In genomic region chr8:92335079-92335478, GRCm38 (mm10) we compare ENCODE assay signal across 20 mouse cellular contexts. TPM values are rescaled to one million over a fixed set of nuclear protein-coding genes. Genes with fewer than 3 reads are reported as not detected.
"Had no signal": no experiment of that assay in that cellular context is flagged by ENCODE, and none has a peak within 500 bp of the region (broad histone marks: within the 10 kb centered on the region; RNA-seq: fewer than 3 reads in every experiment).

No protein-coding gene starts in this region.

- H3K27ac ChIP-seq: kidney, postnatal 0 days; layer of hippocampus, adult 2 months; limb, embryonic 10.5 days; limb, embryonic 13.5 days; liver, embryonic 12.5 days; liver, embryonic 15.5 days; lung, embryonic 15.5 days; neural tube, embryonic 12.5 days; neural tube, embryonic 15.5 days had no signal

- ATAC-seq: liver, embryonic 12.5 days had no signal

- H3K4me3 ChIP-seq: layer of hippocampus, adult 2 months; limb, embryonic 10.5 days; limb, embryonic 13.5 days; liver, embryonic 12.5 days; liver, embryonic 15.5 days; lung, embryonic 15.5 days; neural tube, embryonic 12.5 days; neural tube, embryonic 15.5 days had no signal

- H3K4me1 ChIP-seq: liver, embryonic 12.5 days; liver, embryonic 15.5 days; lung, embryonic 15.5 days; neural tube, embryonic 12.5 days; neural tube, embryonic 15.5 days had no signal

- H3K36me3 ChIP-seq: limb, embryonic 13.5 days; liver, embryonic 15.5 days; neural tube, embryonic 15.5 days had no signal

- H3K9me3 ChIP-seq: limb, embryonic 10.5 days; limb, embryonic 13.5 days; liver, embryonic 12.5 days; liver, embryonic 15.5 days; lung, embryonic 15.5 days; neural tube, embryonic 12.5 days; neural tube, embryonic 15.5 days had no signal

- H3K4me2 ChIP-seq: limb, embryonic 13.5 days; liver, embryonic 12.5 days; liver, embryonic 15.5 days; lung, embryonic 15.5 days; midbrain, embryonic 11.5 days; neural tube, embryonic 12.5 days; neural tube, embryonic 15.5 days had no signal

- H3K27me3 ChIP-seq: liver, embryonic 12.5 days; liver, embryonic 15.5 days; lung, embryonic 15.5 days; neural tube, embryonic 12.5 days had no signal

- H3K9ac ChIP-seq: limb, embryonic 13.5 days; liver, embryonic 12.5 days; liver, embryonic 15.5 days; lung, embryonic 15.5 days; neural tube, embryonic 12.5 days; neural tube, embryonic 15.5 days had no signal

- DNase-seq: kidney, postnatal 25 days; layer of hippocampus, adult 9-11 months; liver; lung, adult 18-20 months; lung, postnatal 10 days; thymus, adult 18-20 months; thymus, postnatal 36 days had no signal

RNA-seq across cellular contexts. Expression of gene Irx5, which starts 22.3 kb away (rescaled TPM):
- total RNA-seq: left cerebral cortex, postnatal 25 days; megakaryocyte progenitor cell, adult 5-6 weeks; megakaryocyte-erythroid progenitor cell, adult 5-6 weeks had no signal
- polyA plus RNA-seq: liver, embryonic 15.5 days had no signal
